Mouse (Mus musculus): ENCODE measurements around the gene Zcchc14.

DNA sequence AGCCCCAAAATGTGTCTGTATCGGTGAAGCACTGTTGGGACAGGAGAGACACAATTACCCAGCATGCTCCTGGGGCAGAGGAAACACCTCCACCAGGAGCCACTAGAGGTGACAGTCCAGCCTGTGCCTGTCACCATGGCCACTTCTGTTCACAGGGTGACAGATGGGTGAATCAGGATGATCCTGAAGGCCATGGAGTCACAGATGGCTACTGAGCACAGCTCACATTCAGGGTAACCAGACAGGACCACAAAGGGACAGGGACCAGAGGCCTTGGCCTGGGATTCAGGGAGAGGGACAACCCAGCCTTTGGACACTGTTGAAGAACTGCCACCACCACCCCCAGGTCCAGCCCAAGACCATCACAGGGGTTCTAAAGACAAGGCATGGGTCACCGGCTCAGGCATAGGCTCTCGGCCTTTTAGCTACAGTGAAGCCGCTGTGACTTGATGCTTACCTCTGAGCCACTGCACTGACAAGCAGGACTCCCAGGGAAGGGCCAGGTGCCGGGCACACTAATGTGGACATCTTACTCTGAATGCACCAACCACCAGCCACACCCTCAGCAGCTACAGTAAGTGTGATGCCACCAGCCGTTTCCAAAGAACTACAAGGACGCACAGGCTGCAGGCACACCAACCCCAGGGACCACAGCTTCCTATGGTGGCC is 92.1 kb downstream of the Zcchc14 start:
- TF ChIP-seq POLR2A (IDR thresholded peaks at IDR 0.05; ENCODE audit: borderline replicate concordance, insufficient read depth, low read length) (no peak), CTCF (IDR thresholded peaks at IDR 0.05; ENCODE audit: borderline replicate concordance, insufficient read depth, low read depth, low read length) (no peak)
